Mouse (Mus musculus): ENCODE measurements around the gene Cldn4. TPM values are rescaled to one million over a fixed set of nuclear protein-coding genes. Genes with fewer than 3 reads are reported as not detected.

Gene Cldn4
- total RNA-seq, 4 experiments from 2014 or later: not detected

Other genes starting within 250 kb of the Cldn4 start
- gene Eln, start 199.6 kb downstream of the Cldn4 start, total RNA-seq (2022): 10 to 100 TPM in 1 of 4 experiments, 1 to 10 TPM in 3; 8.3 to 10.9 (median 8.8) TPM
- not detected for gene Tmem270, start 40.2 kb downstream of the Cldn4 start, total RNA-seq (2022)
- gene Cldn13, start 31.4 kb downstream of the Cldn4 start, total RNA-seq (2022): not detected
- 10 to 100 TPM in 3 of 4 experiments, 1 to 10 TPM in 1; 9.7 to 11.5 (median 11.1) TPM for gene Mettl27, start 14.6 kb downstream of the Cldn4 start, total RNA-seq (2022)
- under 1 TPM in 2 of 4 experiments, not detected in 2; 0.50 to 0.93 TPM for gene Cldn3, start 39.3 kb upstream of the Cldn4 start, total RNA-seq (2022)
- gene Abhd11, start 62.2 kb upstream of the Cldn4 start, total RNA-seq (2022): 10 to 100 TPM; 35.2 to 39.9 (median 36.7) TPM
- 100 to 1,000 TPM; 239 to 271 (median 248) TPM for gene Stx1a, start 76.5 kb upstream of the Cldn4 start, total RNA-seq (2022)
- gene Dnajc30, start 117.3 kb upstream of the Cldn4 start, total RNA-seq (2022): 10 to 100 TPM; 40.1 to 43.0 (median 42.0) TPM
- 10 to 100 TPM; 39.2 to 51.0 (median 47.5) TPM for gene Bud23, start 118.0 kb upstream of the Cldn4 start, total RNA-seq (2022)
- 10 to 100 TPM; 29.0 to 31.4 (median 29.7) TPM for gene Vps37d, start 131.3 kb upstream of the Cldn4 start, total RNA-seq (2022)
- 10 to 100 TPM in 1 of 4 experiments, 1 to 10 TPM in 3; 4.8 to 11.3 (median 7.4) TPM for gene Mlxipl, start 143.0 kb upstream of the Cldn4 start, total RNA-seq (2022)
- gene Tbl2, start 202.7 kb upstream of the Cldn4 start, total RNA-seq (2022): 10 to 100 TPM; 22.9 to 28.7 (median 27.5) TPM
- gene Bcl7b, start 221.3 kb upstream of the Cldn4 start, total RNA-seq (2022): 10 to 100 TPM; 51.9 to 65.5 (median 57.1) TPM
- gene Baz1b, start 240.3 kb upstream of the Cldn4 start, total RNA-seq (2022): 10 to 100 TPM; 69.3 to 77.7 (median 73.6) TPM

Measured in left cerebral cortex, adult 8-10 months (tissue).